Mouse (Mus musculus): Measurements from ENCODE around the gene Prop1.

Prop1 gene

DNA sequence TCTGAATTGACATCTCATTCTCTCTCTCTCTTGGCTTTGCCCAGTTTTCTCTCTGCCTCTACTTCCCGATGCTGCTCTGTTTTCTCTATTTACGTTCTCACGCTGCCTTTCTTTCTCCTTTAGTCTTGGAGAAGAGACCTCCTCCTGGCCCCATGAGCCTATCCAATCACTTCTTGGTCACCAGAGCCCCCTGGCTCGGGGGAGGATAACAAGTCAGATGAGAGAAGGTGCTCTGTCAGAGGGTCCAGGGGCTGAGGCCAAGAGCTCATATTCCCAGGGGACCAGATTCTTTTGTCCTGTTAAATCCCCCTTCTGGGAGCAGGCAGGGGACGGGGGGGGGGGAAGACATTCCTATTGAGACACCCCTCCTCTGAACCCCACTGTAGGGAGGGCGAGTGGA, at the start of gene Prop1:
TSS of gene Prop1 (minus strand) at position 101 of the 400 bp plus-strand sequence.
- no peak for DNase-seq

DNA sequence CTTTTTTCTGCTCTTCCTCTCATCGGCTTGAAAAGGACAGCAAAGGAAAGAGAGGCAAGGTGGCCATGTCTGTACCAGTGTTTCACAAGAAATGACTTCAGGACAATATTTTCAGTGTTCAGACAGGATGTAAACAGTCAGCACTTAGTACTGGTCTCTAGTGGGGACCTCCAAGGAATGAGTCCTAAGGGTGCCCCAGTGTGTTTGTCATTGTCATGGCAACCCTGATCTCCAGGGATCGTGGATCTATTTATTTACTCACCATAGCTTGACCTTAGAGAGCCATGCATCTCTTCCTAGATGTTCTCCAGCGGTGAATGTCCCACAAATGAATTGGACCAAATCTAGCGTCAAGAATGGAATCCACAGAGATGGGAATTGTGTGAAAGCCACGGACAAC, 49.7 kb upstream of the Prop1 start, which contains the start of gene Olfr51:
TSS of gene Olfr51 (plus strand) at position 301 of the 400 bp plus-strand sequence.
- no peak for DNase-seq

DNA sequence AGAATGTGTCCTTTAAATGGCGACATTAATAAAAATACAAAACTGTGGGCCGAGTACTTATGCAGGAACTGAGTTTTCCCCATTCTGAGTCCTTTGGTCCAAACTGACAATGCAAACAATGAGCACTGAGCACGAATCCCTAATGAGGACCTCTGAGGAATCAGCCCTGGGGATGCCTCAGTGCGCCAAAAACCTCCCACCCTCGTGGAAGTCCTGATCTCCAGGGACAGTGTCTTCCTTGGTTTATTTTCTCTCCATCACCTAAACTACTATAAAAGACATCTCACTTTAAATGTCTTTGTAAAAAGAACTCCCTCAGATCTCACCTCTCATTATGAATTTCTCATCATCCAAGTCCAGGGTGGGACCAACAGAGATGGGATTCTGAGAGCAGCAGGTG, 28.1 kb upstream of the Prop1 start, which contains the start of gene Olfr1377:
TSS of gene Olfr1377 (plus strand) at position 301 of the 400 bp plus-strand sequence.
- no peak for DNase-seq

DNA sequence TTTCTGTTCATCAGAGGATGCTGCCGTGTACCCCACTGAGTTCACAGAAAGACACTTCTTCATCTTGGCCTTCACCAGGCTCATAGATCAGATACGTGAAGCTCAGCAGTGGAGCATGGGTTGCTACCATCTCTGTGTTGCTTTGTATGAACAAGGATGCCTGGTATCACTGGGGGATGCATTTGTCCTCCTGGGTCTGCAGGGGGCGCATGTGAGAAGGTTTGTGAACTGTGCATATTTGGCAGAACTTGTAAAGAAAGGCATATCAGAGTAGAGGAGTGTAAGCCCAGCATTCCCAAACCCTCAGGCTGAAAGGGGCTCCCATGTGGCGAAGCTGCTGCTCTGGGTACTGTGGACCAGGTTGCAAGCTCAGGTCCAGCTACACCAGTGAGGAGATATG, 23.7 kb upstream of the Prop1 start:
- DNase-seq: no peak

DNA sequence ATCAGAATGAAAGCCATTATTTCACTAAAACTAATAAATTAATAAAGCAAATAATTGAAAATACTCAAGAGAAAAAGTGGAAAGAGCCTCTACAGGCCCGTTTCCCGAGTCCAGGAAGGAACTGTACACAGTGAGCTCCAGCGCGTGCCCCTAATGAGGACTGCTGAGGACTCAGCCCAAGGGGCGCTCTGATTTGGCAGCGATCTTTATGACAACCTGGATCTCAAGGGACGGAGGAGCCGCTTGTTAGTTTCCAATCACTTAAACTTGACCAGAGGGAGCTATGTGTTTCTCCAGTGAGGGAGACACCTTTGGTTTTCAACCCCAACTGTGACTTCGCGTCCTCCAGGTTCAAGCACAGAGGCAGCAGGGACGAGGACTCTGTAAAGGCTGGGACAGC, 12.7 kb upstream of the Prop1 start, which contains the start of gene Olfr1378:
TSS of gene Olfr1378 (plus strand) at position 301 of the 400 bp plus-strand sequence.
- DNase-seq: no peak

DNA sequence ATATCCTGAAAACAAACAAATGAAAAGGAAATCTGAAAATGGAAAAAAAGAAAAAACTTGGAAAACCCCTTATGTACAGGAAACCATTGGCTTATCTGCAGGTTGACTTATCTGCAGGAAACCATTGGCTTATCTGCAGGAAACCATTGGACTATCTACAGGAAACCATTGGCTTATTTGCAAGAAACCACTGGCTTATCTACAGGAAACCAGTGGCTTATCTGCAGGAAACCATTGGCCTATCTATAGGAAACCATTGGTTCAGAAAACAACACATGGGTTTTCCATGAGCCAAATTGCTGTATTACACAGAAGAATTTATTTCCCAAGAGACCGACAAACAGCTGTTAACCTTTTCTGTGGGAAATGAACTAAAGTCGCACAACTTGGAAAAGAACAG, 11.3 kb upstream of the Prop1 start:
- no peak for DNase-seq

DNA sequence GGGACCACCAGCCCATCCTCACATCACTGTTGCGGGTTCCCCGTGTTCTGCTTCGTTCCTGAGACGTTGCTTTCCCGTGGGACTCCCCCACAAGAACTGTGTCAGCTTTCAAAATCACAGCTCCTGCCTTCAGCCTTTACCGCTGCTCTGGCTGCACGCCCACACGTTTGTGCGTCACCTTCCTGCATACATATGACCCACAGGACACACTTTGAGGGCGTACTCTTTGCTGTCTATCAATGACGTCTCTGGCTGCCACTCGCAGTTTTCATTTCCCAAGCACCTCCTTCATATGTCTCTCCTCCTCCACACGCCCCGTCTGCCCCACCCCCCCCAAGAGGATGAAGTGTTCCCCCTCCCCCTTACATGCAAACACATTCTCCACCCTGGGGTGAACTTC, 1.3 kb downstream of the Prop1 start:
- DNase-seq: no peak

DNA sequence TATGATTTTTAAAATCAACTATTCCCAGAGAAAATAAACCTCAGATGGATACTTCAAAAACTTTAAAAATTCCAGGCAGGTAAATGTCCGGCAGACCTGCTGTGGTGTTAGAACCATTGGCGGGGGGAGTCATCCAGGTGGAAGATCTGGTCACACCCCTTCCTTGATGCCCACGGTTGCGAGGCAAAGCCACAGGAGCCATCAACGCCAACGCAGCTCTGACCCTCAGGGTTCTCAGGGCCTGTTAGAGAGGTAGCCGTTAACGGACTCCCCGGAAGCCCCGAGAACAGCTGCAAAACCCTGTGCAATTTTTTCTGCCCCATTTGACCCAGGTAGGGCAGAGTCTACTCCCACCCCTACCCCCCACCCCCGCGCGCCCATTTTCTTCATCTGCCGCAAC, 10.1 kb downstream of the Prop1 start, which contains the start of gene 4933414I15Rik:
TSS of gene 4933414I15Rik (minus strand) at position 260 of the 400 bp plus-strand sequence.
- DNase-seq: no peak

DNA sequence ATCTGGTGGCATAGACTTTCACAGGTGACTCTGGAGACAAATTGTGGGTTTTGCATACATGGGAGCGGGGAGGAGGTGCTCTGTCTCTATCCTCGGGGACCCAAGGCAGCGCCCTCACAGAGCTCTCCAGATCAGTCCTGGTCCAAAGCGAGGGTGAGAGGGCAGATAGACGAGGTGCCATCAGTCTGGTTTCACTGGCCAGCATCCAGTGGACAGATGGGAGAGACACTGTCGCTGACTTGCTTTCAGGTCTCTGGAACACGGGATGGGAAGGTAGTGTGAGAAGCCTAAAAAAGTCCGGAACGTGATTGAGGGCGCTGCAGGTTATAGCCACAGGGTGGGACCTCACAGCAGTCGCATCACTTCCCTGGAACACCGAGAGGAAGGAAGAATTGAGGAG, 11.2 kb downstream of the Prop1 start:
- DNase-seq: no peak

DNA sequence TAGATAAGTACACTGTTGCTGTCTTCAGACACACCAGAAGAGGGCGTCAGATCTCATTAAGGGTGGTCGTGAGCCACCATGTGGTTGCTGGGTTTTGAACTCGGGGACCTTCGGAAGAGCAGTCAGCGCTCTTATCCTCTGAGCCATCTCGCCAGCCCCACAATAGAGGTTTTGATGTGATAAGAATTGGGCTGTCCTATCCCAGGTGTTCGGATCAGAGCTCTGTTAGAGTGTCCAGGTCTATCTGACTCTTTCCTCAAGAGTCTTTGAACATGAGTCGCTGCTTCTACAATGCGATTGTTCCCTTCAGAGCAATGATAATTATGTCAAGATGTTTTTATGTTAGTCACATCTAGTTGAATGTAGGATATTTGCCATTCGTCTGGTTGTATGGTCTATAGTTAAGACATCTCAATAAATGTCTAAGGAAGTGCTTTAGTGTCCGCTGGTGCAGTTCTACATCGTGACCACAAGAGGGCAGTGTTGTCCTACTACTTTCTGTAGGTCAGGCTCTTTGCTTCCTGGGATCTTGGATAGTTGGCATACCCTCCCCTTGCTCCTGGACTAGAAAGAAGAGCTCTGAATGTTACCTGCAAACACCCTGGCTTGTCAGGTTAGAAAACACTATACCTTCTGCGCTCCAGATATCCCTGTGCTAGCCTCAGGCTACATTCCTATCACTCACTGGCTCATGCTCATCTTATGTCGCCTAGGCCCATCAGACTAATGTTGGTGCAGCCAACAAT, 13.8 kb downstream of the Prop1 start:
- DNase-seq: no peak

DNA sequence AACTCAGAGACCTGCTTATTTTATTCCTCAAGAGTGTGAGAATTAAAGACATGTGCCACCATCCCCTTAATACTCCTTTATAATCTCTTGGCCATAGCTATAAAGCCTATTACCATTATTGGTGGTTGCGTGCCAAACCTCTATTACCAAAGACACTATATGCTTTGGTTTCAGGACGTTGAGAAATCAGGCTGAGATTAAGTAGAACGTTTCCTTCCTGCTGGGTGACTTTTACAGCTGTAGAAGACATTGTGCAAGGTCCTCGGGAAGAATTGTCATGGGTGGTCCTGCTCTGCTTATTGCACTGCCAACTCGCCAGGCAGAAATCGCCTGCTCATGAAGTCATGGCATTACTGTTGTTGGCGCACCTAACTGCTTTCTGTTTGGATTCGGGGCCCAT, 15.1 kb downstream of the Prop1 start:
- no peak for DNase-seq

DNA sequence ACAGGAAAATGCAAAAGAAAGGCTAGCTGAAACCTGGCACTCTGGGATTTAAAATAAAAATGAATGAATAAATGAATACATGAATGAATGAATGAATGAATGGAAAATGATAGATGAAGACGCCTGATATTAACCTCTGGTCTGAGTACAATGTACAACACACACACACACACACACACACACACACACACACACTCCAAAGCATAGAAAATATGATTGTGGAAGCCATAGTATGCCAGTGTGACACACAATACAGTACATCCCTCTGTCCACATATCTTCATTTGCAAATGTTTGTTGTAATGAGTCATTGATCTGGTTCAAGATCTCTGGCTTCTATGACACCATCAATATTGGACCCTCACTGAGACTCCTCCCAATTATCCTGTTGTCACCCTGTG, 21.5 kb downstream of the Prop1 start:
- no peak for DNase-seq

DNA sequence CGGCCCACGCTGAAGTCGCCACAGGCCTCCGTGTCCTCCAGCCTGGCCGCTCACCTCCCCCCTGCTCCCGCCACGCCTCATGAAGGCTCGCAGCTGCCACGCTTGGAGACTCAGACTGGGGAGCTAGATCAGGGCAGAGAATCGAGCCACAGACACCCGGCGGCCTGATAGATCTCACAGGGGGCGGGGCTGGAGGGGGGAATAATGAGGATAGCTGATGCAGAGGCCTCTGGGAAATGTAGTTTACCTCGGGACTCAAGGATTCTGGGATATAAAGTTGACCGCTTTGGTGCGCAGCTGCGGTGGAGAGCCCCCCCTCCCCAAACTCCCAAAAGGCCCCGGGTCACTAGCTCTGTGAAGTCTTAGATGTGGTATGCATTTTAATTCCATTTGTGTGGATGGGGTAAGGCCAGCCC, 22.1 kb downstream of the Prop1 start, which contains the start of gene Zfp354b:
TSS of gene Zfp354b (minus strand) at position 183 of the 416 bp plus-strand sequence.
- peak; percentile 11 to 18 for DNase-seq

DNA sequence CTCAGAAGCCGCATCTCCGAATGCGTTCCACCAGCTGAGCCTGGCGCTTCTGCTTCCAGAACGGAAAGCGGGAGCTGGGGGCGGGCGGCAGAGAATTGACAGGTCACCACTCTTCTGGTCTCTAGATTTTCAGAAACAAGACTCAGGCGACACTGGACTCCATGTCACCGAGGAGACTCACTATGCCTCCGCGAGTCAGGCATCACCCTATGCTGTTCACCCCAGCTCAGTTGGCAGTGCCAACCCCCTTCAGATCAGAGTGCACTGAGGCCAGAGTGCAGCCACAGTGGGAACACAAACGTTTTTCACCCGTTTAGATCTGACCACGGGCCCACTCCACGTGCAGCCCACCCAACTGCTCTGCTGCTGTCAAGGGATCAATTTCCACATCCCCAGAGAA, 22.5 kb downstream of the Prop1 start:
- DNase-seq: no peak

DNA sequence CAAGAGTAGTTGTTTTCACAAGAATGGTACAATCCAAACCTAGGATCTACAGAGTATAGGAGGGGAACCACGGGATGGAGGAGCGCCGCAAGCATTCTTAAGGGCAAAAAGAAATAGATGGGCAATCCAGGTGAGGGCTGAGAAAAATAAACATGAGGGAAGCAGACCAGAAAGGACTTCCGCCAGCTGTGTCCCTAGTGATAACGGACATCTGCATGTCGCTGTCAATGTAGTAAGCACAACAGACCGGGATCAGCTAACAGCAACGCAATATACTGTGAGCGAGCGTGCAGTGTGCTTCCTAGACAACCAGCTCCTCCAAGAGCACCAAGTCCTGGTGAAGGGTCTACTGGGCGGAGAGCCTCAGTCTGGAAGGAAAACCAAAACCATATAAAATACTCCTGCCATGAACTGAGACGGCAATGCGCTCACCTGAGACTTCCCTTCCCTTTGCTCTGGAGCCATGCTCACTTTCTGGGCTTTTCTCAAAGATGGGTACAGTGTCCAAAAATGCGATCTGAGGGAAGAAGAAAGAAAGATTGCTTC, 23.0 kb downstream of the Prop1 start:
- no peak for DNase-seq

DNA sequence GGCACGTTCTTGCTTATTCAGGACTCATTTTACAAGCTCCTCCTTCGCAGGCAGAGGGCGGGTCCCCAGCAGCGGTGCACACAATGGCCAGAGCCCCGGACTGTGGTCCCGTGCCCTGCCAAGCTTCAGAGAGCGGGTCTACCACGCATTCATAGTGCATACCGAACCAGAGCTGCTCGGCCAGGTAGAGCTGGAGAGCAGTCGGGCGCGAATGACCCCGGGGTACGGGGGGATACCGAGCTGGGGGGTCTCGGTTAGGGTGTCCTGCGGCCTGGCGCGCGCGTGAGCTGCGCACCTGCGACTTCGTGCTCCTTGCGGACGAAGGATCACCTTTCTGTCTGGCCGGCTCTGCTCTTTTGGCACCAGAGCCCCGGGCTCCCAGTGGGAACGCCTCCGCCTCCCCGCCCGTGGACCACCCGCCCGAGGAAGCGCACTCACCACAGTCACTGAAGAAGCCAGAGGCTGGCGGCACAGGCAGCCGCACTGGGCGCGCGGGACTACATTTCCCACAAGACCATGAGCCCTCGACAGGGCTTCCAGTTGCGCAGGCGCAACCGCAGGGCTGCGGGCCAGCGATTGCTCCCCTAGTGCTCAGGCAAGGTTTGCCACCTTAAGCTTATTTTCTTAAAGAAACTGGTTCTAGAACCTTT, 37.8 kb downstream of the Prop1 start, which contains the start of gene Zfp2:
TSS of gene Zfp2 (minus strand) at position 495 of the 650 bp plus-strand sequence.
- DNase-seq: peak; percentile 84 to 86

DNA sequence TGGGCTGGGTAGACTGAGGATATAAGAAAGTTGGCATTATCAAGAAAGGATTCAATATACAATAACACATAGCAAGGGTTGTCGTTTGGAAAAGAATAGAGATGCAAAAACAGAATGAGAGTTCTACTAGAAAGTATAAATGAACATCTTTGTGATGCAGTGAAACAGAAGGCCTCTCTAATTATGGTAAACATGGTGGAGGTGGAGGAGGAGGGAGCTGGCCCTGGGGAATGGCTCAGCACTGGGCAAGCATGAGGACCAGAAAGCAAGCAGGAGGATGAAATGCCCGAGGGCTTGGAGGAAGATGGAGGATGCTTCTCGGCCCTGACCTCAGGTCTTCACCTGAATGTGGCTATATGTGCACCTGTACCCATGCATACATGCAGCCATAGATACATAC, 39.1 kb downstream of the Prop1 start:
- DNase-seq: no peak

DNA sequence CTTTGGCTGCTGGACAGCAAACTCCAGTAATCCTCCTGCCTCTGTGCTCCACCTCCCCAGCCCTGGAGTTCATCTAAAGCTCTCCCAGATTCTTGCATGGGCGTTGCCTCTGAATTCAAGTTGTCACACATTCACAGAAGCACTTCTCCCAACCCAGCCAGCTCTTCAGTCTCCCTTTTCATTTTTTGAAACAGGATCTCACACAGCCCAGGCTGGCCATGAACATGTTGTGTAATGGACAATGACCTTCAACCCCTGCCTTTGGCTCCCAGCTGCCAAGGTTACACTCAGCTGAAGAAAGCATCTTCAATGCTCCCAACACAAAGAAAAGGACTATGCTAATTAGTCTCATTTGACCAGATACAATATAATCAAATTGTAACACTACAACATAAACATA, 40.3 kb downstream of the Prop1 start:
- DNase-seq: no peak

DNA sequence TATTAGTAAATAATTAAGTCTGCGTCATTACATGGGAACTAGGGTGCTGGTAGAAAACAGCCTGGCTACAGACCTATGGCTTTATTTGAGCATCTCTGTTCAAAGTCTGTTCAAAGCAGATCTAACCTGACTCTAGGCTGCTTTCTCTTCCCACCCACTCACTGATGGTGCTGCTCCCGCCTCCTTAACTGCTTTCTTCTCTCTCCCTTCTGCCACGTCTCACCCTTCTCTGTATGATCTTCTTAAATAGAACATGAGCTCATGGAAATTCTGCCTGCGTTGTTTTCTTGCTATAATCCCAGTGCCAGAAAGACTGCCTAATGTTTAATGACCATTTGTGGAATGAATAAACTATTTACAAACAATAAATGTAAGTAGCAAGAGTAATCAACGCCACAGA, 45.4 kb downstream of the Prop1 start:
- DNase-seq: no peak
